Mouse (Mus musculus): Measurements from ENCODE around the gene Arsg. TPM values are rescaled to one million over a fixed set of nuclear protein-coding genes. Genes with fewer than 3 reads are reported as not detected.

Gene Arsg
- polyA plus RNA-seq, 1 experiment from 2014 or later, result 7.1 TPM

DNA sequence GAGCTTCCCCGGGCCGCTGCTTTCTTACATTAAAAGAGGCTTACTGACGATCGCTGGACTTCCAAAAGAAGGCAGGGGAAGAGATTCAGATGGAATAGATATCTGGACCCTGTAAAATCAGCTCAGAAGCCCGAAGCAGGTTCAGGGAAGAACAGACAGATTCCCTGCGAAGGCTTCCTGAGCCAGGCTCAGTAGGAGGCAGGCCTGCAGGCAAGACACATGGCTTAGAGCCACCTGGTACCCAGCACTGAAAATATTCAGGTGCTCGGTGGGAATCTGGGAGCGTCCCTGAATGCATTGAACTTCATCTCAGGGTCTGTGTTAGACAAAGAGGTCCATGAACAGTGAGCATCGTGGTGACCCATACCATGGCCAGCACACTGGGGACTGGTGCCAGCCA is 106.8 kb downstream of the Arsg start:
- WGBS, result 81% methylated on average over 9 of the region's 9 CpGs

DNA sequence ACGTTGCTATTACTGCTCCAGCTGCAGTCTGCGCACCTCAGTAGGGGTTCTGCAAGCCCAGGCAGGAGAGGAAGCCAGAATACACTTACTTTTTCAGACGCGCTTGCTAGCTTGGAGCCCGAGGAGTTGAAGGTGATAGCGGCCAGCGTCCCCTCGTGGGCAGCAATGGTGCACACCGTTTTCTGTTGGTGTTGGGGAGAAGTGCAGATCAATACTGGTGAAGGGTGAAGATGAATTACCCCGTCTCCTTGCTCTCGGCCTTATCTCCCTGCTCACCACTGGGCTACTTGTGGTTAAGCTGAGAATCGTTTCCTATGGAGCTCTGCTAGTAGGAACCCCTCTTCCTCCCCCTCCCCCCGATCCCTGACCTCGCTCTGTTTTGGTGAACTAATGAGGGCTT is 110.8 kb downstream of the Arsg start:
- H3K4me1 ChIP-seq (replicated peaks), result no peaks in the 10 kb centered on the region
- H3K9ac ChIP-seq, result no peak overlapping the region
- no peak overlapping the region for H3K4me3 ChIP-seq
- no peaks in the 10 kb centered on the region for H3K9me3 ChIP-seq
- 76% methylated on average over 14 of the region's 14 CpGs for WGBS
- no peak overlapping the region for H3K4me2 ChIP-seq
- ATAC-seq (ENCODE audit: low FRiP score, low read depth), result no peak
- no peaks in the 10 kb centered on the region for H3K36me3 ChIP-seq
- no peak overlapping the region for H3K27ac ChIP-seq (replicated peaks)
- no peaks in the 10 kb centered on the region for H3K27me3 ChIP-seq

More for the DNA sequence above, 106.8 kb downstream of the Arsg start:
- Histone ChIP-seq H3K27ac (replicated peaks) (no peak overlapping the region), H3K9ac (no peak overlapping the region), H3K4me1 (replicated peaks) (no peaks in the 10 kb centered on the region), H3K4me3 (no peak overlapping the region), H3K27me3 (no peaks in the 10 kb centered on the region), H3K9me3 (no peaks in the 10 kb centered on the region), H3K4me2 (no peak overlapping the region), H3K36me3 (no peaks in the 10 kb centered on the region)
- ATAC-seq (ENCODE audit: low FRiP score, low read depth), result no peak

DNA sequence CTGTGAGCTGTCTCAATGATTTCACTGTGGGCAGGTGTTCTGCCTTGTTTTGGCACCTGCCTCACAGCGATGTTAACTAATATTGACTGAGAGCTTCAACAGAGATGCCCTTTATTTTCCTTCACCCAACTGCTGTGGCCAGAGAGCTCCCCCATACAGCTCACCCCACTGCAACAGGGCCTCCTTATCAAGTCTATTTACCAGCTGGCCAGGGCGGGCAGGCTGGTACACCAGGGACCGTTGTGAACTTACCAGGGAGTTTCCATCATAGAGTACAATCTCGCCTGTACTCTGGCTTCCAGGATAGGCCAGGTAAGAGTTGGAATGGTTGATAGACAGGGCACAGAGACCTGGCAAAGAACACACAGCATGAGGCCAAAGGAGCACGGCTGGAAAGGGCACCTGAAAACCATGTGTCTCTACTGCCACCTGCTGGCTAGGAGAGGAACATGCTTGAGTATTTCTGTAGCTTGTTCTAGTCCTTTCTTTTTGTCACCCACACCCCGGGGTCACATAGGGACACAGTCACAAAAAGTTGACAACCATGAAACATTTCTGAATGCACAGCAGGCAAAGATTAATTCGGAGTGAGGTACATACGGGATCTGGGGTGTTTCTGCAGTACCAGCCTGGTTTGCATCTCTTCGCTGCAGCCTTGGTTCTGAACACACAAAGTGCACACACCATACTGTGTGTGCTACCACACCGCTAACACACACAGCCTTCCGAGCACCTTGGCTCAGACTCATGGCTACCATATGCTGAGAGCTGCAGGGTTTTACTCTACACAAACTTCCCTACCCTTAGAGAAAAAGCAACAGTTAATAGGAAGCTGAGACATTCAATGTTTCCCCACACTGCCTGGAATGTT is 111.9 kb downstream of the Arsg start:
- Histone ChIP-seq H3K9me3 (no peaks in the 10 kb centered on the region), H3K4me2 (no peak overlapping the region), H3K4me3 (no peak overlapping the region), H3K27ac (replicated peaks) (no peak overlapping the region), H3K4me1 (replicated peaks) (no peaks in the 10 kb centered on the region), H3K27me3 (no peaks in the 10 kb centered on the region), H3K36me3 (no peaks in the 10 kb centered on the region), H3K9ac (no peak overlapping the region)
- peak; percentile 40; the same call in 1 of the 2 replicates for ATAC-seq (ENCODE audit: low FRiP score, low read depth)
- WGBS, result 42% methylated on average over 11 of the region's 11 CpGs

DNA sequence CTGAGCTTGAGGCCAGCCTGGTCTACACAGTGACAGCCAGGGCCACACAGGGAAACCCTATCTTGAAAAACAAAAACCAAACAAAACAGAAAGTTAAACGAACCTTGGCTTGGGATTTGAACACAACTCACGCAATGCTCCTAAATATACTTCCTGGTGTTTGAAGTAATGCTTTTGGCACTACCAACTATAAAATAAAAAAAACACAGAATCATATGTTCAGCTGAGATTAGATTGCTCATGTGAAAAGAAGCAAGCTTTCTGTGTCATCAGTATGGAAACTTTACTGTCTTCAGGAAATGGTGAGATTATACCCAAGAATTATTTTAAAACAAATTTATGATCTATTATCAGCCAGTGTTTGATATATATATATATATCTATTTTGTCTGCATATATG is 113.2 kb downstream of the Arsg start:
- Histone ChIP-seq H3K9me3 (no peaks in the 10 kb centered on the region), H3K27me3 (no peaks in the 10 kb centered on the region), H3K4me3 (no peak overlapping the region), H3K4me1 (replicated peaks) (no peaks in the 10 kb centered on the region), H3K4me2 (no peak overlapping the region), H3K27ac (replicated peaks) (no peak overlapping the region), H3K36me3 (no peaks in the 10 kb centered on the region), H3K9ac (no peak overlapping the region)
- no peak for ATAC-seq (ENCODE audit: low FRiP score, low read depth)
- WGBS, result 86% methylated on average over 2 of the region's 2 CpGs

DNA sequence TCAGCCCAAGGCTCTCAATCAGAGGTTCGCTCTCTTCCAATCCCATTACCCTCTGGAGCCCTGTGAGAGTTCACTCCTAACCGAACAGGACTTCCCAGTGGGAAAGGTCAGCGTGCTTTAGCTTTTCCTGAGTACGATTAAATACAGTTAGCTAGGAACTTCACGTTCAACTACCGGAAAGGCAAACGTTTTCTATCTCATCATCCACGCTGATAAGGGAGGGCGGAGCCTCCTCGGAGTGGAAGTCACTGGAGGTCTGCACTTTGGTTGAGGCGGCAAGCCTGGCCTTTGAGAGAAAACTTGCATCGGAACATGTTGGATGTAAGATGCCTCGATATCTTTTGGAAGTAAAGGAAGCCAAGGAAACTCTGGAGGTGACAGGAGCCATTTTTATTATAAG is 113.8 kb downstream of the Arsg start:
- Histone ChIP-seq H3K9me3 (no peaks in the 10 kb centered on the region), H3K36me3 (no peaks in the 10 kb centered on the region), H3K4me2 (no peak overlapping the region), H3K4me3 (no peak overlapping the region), H3K4me1 (replicated peaks) (no peaks in the 10 kb centered on the region), H3K27ac (replicated peaks) (no peak overlapping the region), H3K9ac (no peak overlapping the region), H3K27me3 (no peaks in the 10 kb centered on the region)
- no peak for ATAC-seq (ENCODE audit: low FRiP score, low read depth)
- WGBS, result 68% methylated on average over 13 of the region's 13 CpGs

DNA sequence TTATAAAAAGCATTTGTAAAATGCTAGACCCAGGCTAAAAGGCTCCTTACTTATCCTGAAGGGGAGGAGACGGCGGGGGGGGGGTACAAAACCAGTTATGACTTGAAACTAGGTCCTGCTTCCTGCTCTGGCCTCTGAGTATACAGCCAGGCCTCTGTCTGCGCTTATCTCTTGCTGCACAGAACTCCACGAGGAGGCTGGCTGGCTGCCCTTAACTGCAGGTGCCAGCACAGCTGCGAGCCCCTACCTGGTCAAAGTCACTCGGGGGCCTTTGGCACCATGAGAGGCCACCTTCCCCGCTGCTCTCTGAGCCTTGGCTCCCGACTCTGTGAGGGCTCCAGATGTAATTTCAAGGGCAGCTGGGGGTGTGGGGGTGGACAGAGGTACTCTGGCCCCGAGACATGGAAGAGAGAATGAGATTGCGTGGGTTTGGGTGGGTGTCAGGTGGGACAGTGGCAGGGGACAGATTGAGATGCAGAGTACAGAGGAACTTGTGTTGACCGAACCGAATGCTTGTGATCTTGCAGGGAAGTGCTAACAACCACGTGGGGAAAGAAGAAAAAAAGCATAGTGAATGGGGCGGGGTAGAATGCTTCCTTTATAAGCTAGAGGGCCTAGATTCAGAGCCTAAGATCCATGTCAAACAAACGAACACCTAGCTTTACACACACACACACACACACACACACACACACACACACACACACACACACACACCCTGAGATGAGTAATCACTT is 114.6 kb downstream of the Arsg start:
- H3K36me3 ChIP-seq, result no peaks in the 10 kb centered on the region
- no peaks in the 10 kb centered on the region for H3K9me3 ChIP-seq
- H3K27ac ChIP-seq (replicated peaks), result no peak overlapping the region
- H3K27me3 ChIP-seq, result no peaks in the 10 kb centered on the region
- H3K4me3 ChIP-seq, result no peak overlapping the region
- H3K4me2 ChIP-seq, result no peak overlapping the region
- H3K4me1 ChIP-seq (replicated peaks), result no peaks in the 10 kb centered on the region
- H3K9ac ChIP-seq, result no peak overlapping the region
- no peak for ATAC-seq (ENCODE audit: low FRiP score, low read depth)
- WGBS, result 72% methylated on average over 15 of the region's 15 CpGs

DNA sequence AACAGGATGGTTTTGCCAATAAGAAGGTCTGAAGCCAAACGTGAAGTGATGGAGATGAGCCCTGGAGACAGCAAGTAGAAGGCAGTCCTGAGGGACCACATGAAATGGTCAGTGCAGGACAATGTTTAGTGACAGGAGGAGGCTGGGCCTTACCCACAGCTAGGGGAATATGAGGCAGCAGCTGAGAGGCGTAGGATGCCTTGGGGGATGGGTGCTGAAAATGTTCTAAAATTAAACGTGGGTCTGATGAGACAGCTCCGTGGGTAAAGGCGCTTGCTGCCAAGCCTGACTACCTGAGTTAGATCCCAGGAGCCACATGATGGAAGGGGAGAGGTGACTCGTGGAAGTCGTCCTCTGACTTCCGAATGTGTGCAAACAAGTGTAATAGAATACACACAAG is 116.8 kb downstream of the Arsg start:
- Histone ChIP-seq H3K36me3 (no peaks in the 10 kb centered on the region), H3K4me1 (replicated peaks) (no peaks in the 10 kb centered on the region), H3K27me3 (no peaks in the 10 kb centered on the region), H3K9me3 (no peaks in the 10 kb centered on the region), H3K27ac (replicated peaks) (no peak overlapping the region), H3K4me3 (no peak overlapping the region), H3K4me2 (no peak overlapping the region), H3K9ac (no peak overlapping the region)
- no peak for ATAC-seq (ENCODE audit: low FRiP score, low read depth)
- 87% methylated on average over 8 of the region's 8 CpGs for WGBS

DNA sequence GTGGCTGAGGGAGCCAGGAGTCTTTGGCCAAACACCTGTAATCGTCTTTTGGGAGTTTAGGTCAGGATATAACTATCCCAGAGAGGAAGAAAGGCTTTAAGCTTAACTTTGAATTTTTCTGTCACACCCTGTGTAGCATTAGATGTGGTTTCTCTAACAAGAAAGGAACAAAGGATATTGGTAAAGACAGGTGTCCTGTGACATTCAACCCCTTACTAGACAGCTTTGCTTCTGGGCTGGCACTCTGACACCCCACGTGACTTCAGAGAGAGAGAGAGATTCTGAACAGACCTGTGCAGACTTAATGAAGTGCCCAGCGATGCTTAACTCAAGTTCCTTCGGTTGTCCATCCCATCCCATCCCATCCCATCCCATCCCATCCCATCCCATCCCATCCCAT is 118.3 kb downstream of the Arsg start:
- H3K27ac ChIP-seq (replicated peaks), result no peak overlapping the region
- no peak overlapping the region for H3K4me3 ChIP-seq
- H3K27me3 ChIP-seq, result no peaks in the 10 kb centered on the region
- H3K4me1 ChIP-seq (replicated peaks), result no peaks in the 10 kb centered on the region
- no peaks in the 10 kb centered on the region for H3K36me3 ChIP-seq
- no peak overlapping the region for H3K4me2 ChIP-seq
- no peaks in the 10 kb centered on the region for H3K9me3 ChIP-seq
- no peak for ATAC-seq (ENCODE audit: low FRiP score, low read depth)
- 91% methylated on average over 4 of the region's 4 CpGs for WGBS
- H3K9ac ChIP-seq, result no peak overlapping the region

DNA sequence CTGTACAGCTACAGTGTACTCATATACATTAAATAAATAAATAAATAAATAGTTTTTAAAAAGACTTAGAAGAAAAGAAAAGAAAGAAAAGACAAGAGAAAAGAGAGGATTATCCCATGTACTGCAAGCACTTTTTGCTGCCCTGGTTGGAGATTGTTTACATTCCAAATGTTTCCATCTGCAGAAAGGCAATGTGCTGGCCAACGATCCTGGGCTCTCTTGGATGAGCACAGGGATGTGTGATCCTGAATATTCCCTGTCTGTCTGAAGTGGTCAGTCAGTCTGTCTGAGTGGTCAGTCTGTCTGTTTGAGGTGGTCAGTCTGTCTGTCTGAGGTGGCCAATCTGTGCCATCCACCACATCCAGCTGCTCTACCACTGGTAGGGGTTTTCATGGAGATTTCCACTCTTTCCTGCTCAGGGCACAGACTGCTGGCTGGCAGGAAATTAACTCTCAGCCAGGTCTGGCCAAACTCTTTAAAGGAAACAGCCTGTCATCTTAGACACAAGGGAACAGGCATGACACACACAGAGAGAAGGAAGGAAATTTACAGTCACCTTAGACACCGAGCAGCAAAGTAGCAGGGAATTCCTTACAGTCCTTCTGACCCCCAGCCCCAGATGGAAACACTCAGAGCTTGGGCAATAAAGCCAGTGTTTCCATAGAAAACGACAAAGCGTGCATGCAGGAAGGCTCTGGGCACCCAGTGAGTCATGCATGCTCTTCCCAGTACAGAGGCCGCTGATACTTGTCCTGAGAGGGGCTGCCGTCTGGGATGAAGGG is 120.2 kb downstream of the Arsg start:
- Histone ChIP-seq H3K27ac (replicated peaks) (no peak overlapping the region), H3K36me3 (no peaks in the 10 kb centered on the region), H3K9me3 (no peaks in the 10 kb centered on the region), H3K4me2 (no peak overlapping the region), H3K4me1 (replicated peaks) (no peaks in the 10 kb centered on the region), H3K4me3 (no peak overlapping the region), H3K9ac (no peak overlapping the region), H3K27me3 (no peaks in the 10 kb centered on the region)
- ATAC-seq (ENCODE audit: low FRiP score, low read depth), result no peak
- WGBS, result 78% methylated on average over 6 of the region's 6 CpGs

DNA sequence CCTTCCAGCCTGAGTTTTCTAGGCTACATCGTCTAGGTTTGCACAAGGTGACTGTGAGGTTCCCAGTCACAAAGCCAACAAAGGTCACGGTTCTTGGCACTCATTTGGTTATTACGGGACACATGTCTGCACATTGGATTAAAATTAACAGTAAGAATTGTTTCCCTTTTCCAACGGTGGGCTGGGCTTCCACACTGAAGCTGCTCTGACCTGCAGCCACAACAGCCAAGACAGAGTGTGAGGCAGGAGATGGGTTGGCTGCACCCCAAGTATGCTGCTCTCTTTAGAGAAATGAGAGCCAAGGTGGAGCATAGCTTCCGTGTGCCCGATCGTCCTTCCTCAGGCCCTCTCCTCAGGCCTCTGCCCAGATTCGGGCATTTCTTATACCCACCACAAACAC is 121.6 kb downstream of the Arsg start:
- no peak overlapping the region for H3K27ac ChIP-seq (replicated peaks)
- no peak overlapping the region for H3K9ac ChIP-seq
- no peaks in the 10 kb centered on the region for H3K4me1 ChIP-seq (replicated peaks)
- H3K4me2 ChIP-seq, result no peak overlapping the region
- no peaks in the 10 kb centered on the region for H3K9me3 ChIP-seq
- H3K27me3 ChIP-seq, result no peaks in the 10 kb centered on the region
- no peak overlapping the region for H3K4me3 ChIP-seq
- H3K36me3 ChIP-seq, result no peaks in the 10 kb centered on the region
- WGBS, result 96% methylated on average over 8 of the region's 8 CpGs
- ATAC-seq (ENCODE audit: low FRiP score, low read depth), result no peak

DNA sequence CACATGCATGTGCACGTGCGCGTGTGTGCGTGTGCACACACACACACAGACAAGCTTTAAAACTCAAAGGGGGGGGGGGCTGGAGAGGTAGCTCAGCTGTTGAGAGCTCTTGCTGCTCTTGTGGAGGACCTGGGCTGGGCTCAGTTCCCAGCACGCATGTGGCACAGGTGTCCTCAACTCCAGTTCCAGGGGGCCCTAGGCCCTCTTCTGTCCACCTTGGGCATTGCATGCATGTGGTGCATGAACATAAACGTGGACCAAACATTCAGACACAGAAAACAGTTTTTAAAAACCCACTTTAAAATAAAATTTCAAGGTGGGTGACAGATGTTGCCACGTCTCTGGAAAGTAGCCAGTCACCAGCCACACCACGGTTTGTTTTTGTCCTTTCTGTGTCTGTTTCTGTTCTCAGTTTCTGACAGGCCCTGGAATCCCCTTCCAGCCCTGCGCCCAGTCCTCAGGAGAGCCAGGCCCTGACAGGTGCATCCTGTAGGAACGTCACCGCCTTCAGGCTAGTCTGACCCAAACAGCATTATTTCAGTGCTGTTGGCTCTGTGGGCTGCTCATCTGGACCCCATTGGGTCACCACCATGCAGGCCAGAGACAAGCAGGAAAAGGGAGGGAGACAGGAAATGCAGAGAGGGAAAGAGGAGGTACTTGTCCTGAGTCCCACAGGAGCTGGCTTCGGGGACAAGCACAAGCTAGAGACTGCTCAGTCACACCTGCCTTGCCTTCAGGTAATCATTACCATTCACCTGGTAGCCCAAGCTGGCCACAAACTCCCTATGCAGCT is 125.8 kb downstream of the Arsg start:
- H3K27ac ChIP-seq (replicated peaks), result no peak overlapping the region
- ATAC-seq (ENCODE audit: low FRiP score, low read depth), result no peak
- H3K27me3 ChIP-seq, result no peaks in the 10 kb centered on the region
- H3K36me3 ChIP-seq, result no peaks in the 10 kb centered on the region
- 85% methylated on average over 12 of the region's 12 CpGs for WGBS
- H3K9ac ChIP-seq, result no peak overlapping the region
- no peaks in the 10 kb centered on the region for H3K4me1 ChIP-seq (replicated peaks)
- H3K9me3 ChIP-seq, result no peaks in the 10 kb centered on the region
- H3K4me3 ChIP-seq, result no peak overlapping the region
- H3K4me2 ChIP-seq, result no peak overlapping the region

Data from hindbrain, embryonic 15.5 days (tissue).